Comparison of ENCODE assay signal across 8 mouse cellular contexts in the genomic region with DNA sequence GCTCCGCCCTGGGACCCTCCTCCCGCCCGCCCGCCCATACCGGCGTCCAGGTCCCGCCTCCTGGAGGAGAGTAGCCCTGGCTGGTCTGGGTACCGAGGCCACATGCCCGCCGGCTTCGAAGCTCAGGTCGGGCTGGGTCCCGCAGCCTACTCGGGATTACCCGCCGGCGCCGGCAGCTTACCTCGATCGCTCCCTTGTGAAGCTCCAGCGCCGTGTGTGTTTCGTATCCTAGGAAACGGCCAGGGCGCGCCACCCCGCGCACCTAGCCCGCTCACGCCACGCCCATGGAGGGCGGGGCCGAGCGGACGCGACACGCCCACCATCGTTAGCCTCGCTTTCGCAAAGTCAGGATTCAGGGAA. TPM values are rescaled to one million over a fixed set of nuclear protein-coding genes. Genes with fewer than 3 reads are reported as not detected.
DNase-seq lines count a peak whose midpoint lies in the region; ATAC-seq and TF ChIP-seq lines count a peak whose summit lies in the region.
"Had no signal": no experiment of that assay in that cellular context is flagged by ENCODE, and none has a peak within 500 bp of the region (broad histone marks: within the 10 kb centered on the region; RNA-seq: fewer than 3 reads in every experiment).

Gene Mak (minus strand): TSS at position 286 of the 360 bp plus-strand sequence.

- peak; percentile 79 for ATAC-seq in limb, embryonic 12.5 days (ENCODE audit: insufficient number of reproducible peaks, insufficient read depth, low FRiP score, low TSS enrichment, low read depth)
- peak; percentile 89 for ATAC-seq in midbrain, embryonic 14.5 days (ENCODE audit: low FRiP score, low TSS enrichment)

- DNase-seq in adrenal gland, adult 2 months = peak; percentile 78
- DNase-seq in cerebellum, postnatal 10 days = peak; percentile 82 to 83
- DNase-seq in frontal cortex, postnatal 14 days (ENCODE audit: low spot score in 2 of 2) = peak; percentile 44 to 57
- DNase-seq in kidney, adult 2 months = peak; percentile 80
- DNase-seq in midbrain, embryonic 14.5 days = peak; percentile 91
- DNase-seq in spleen, adult 2 months (ENCODE audit: low read depth in 1 of 2, low spot score in 2 of 2) = peak in 1 of 2 experiments; percentile 11

- no peaks in the 10 kb centered on the region for H3K36me3 ChIP-seq in kidney, adult 2 months (ENCODE audit: control insufficient read depth, insufficient read depth, low read length)
- H3K36me3 ChIP-seq in limb, embryonic 12.5 days = no peaks in the 10 kb centered on the region
- no peaks in the 10 kb centered on the region for H3K36me3 ChIP-seq in midbrain, embryonic 14.5 days (ENCODE audit: control insufficient read depth, insufficient read depth, low read length)
- H3K36me3 ChIP-seq in spleen, adult 2 months (ENCODE audit: control insufficient read depth, insufficient read depth, low read length) = no peaks in the 10 kb centered on the region

- no peak for TF ChIP-seq POLR2A in kidney, adult 2 months (IDR thresholded peaks at IDR 0.05; ENCODE audit: low read depth, low read length)
- no peak for TF ChIP-seq POLR2A in spleen, adult 2 months (IDR thresholded peaks at IDR 0.05; ENCODE audit: low read depth, low read length)

- peak within 1 kb of the TSS; percentile 29; the same call in 1 of the 2 replicates for H3K4me3 ChIP-seq in kidney, adult 2 months (ENCODE audit: insufficient read depth, low read depth, low read length)
- peak within 1 kb of the TSS; percentile 53 for H3K4me3 ChIP-seq in limb, embryonic 12.5 days (replicated peaks)
- H3K4me3 ChIP-seq in midbrain, embryonic 14.5 days (replicated peaks; ENCODE audit: low read depth, low read length) = peak within 1 kb of the TSS; percentile 47
- H3K4me3 ChIP-seq in spleen, adult 2 months (ENCODE audit: extremely low read depth, insufficient read depth, insufficient read length) = peak within 1 kb of the TSS; percentile 39; the same call in 1 of the 2 replicates
- H3K4me3 ChIP-seq: myocyte had no signal

- TF ChIP-seq CTCF in kidney, adult 2 months (conservative IDR thresholded peaks at IDR 0.05; ENCODE audit: insufficient read depth, insufficient read length, low read depth, low read length) = no peak
- no peak for TF ChIP-seq CTCF in spleen, adult 2 months (IDR thresholded peaks at IDR 0.05; ENCODE audit: extremely low read depth, insufficient read depth, insufficient read length, insufficient replicate concordance)

- no peaks in the 10 kb centered on the region for H3K9me3 ChIP-seq in limb, embryonic 12.5 days
- H3K9me3 ChIP-seq in midbrain, embryonic 14.5 days (ENCODE audit: control insufficient read depth, low read length) = no peaks in the 10 kb centered on the region

- WGBS in kidney, adult 2 months = 2% methylated on average over 35 of the region's 40 CpGs
- 1% methylated on average over 40 of the region's 40 CpGs for WGBS in limb, embryonic 12.5 days
- under 1% methylated on average over 40 of the region's 40 CpGs for WGBS in midbrain, embryonic 14.5 days
- 3% methylated on average over 37 of the region's 40 CpGs for WGBS in spleen, adult 2 months

- H3K27ac ChIP-seq in kidney, adult 2 months (ENCODE audit: insufficient read depth, low read depth, low read length) = no peak within 1 kb of the TSS
- H3K27ac ChIP-seq in limb, embryonic 12.5 days = no peak within 1 kb of the TSS
- H3K27ac ChIP-seq in midbrain, embryonic 14.5 days (replicated peaks; ENCODE audit: low read depth, low read length) = no peak within 1 kb of the TSS
- no peak within 1 kb of the TSS for H3K27ac ChIP-seq in spleen, adult 2 months (ENCODE audit: insufficient read depth, low read length)

- peak within 1 kb of the TSS; percentile 88 for H3K4me2 ChIP-seq in limb, embryonic 12.5 days
- peak within 1 kb of the TSS; percentile 81 for H3K4me2 ChIP-seq in midbrain, embryonic 14.5 days (ENCODE audit: low read length)

- H3K9ac ChIP-seq in limb, embryonic 12.5 days (replicated peaks) = peak within 1 kb of the TSS; percentile 59
- no peak within 1 kb of the TSS; the same call in 1 of the 2 replicates for H3K9ac ChIP-seq in midbrain, embryonic 14.5 days (replicated peaks; ENCODE audit: low read length)

- no peaks in the 10 kb centered on the region for H3K27me3 ChIP-seq in kidney, adult 2 months (replicated peaks; ENCODE audit: control insufficient read depth, insufficient read depth, low read length)
- H3K27me3 ChIP-seq in limb, embryonic 12.5 days = peaks cover 38% of the 10 kb centered on the region
- H3K27me3 ChIP-seq in midbrain, embryonic 14.5 days (ENCODE audit: control insufficient read depth, insufficient read depth, low read length) = peaks cover 15% of the 10 kb centered on the region
- peaks cover 8% of the 10 kb centered on the region for H3K27me3 ChIP-seq in spleen, adult 2 months (ENCODE audit: control insufficient read depth, insufficient read depth, low read length)

- H3K4me1 ChIP-seq in kidney, adult 2 months (ENCODE audit: control insufficient read depth, insufficient read depth, low read length) = no peaks in the 10 kb centered on the region
- peaks cover 6% of the 10 kb centered on the region for H3K4me1 ChIP-seq in limb, embryonic 12.5 days (replicated peaks)
- H3K4me1 ChIP-seq in midbrain, embryonic 14.5 days (ENCODE audit: control insufficient read depth, insufficient read depth, low read length) = peaks cover 13% of the 10 kb centered on the region
- H3K4me1 ChIP-seq in spleen, adult 2 months (ENCODE audit: control insufficient read depth, insufficient read depth, insufficient read length) = peaks cover 3% of the 10 kb centered on the region

RNA-seq across cellular contexts. Expression of gene Mak, which starts in this region (rescaled TPM):
- under 1 TPM; 0.14 TPM for total RNA-seq in adrenal gland, adult 2 months (2021)
- 0.02 TPM in 1 of 2 replicates, not detected in the other for polyA plus RNA-seq in adrenal gland, adult 2 months (2012; rRNA removed)
- polyA plus RNA-seq in kidney, adult 2 months (2012; rRNA removed) = 0.03 TPM in 1 of 2 replicates, not detected in the other
- polyA plus RNA-seq in limb, embryonic 12.5 days (2016; fragmentation: Nextera tagmentation; extraction: Ambion mirVana) = 0.50 and 1.2 TPM in 2 replicates
- polyA plus RNA-seq in midbrain, embryonic 14.5 days (2014; fragmentation: Nextera tagmentation; extraction: Ambion mirVana) = 1.7 and 2.1 TPM in 2 replicates
- not detected in 2 replicates for polyA plus RNA-seq in spleen, adult 2 months (2012; rRNA removed)

Comparison
In these comparisons a context has a peak if more than half of its experiments do, and no peak if none do; other contexts are left out.
1. Peak in DNase-seq in adrenal gland, adult 2 months; RNA of the gene not detected or under 1 TPM.
2. Peak in DNase-seq and H3K4me3 ChIP-seq in kidney, adult 2 months; RNA of the gene not detected or under 1 TPM.